Mouse (Mus musculus) brain, embryonic 14.5 days (tissue): ENCODE data around the gene Cenpi.

Source experiments
- CTCF ChIP-seq: fragments of 200-500 bp; IDR thresholded peaks from 2 replicates; pipeline ENCODE4 v1.5.1; 2012; ENCODE audit warnings: inconsistent platforms, mild to moderate bottlenecking, moderate library complexity, borderline replicate concordance; ENCODE audit not compliant: insufficient read depth, insufficient read length; ENCODE audit errors: extremely low read depth
- POLR2A ChIP-seq: fragments of 200-500 bp; IDR thresholded peaks from 2 replicates; pipeline ENCODE4 v1.6.1; 2012; ENCODE audit warnings: mild to moderate bottlenecking, inconsistent platforms, borderline replicate concordance; ENCODE audit not compliant: poor library complexity, insufficient read depth, insufficient read length, severe bottlenecking; ENCODE audit errors: extremely low read depth

GRCm38 (mm10) chrX:134366547-134366946 is 58.7 kb downstream of the Cenpi start:
- TF ChIP-seq POLR2A (no peak), CTCF (no peak)
